Mouse (Mus musculus): ENCODE results near the gene Doc2g. TPM values are rescaled to one million over a fixed set of nuclear protein-coding genes. Genes with fewer than 3 reads are reported as not detected.
"Not testable (repeated sequence)": the region's sequence is repeated elsewhere in the genome, so short reads cannot be mapped to it uniquely, and the experiment has no call there.

Doc2g gene
- polyA plus RNA-seq (2014; fragmentation: Nextera tagmentation; extraction: Ambion mirVana) = 2.7 and 2.8 TPM in 2 replicates

DNA sequence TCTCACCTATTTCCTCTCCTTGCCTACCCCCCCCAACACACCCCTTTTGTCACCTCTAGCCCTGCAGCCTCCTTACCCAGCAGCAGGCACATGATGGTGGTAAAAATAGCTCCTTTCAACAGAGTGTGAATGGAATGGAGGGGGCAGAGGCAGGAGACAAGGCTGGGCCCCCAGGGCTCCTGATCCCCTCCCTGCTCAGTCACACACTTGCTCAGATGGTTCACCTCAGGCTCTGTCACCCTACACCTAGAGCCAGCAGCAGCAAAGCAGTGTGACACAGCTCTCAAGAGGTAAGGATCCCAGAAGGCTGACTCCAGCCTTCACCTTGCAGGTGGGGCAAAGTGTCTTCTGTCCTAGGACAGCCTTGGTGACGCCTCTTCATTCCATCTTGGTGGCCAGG is at the start of gene Doc2g:
TSS of gene Doc2g (plus strand) at position 202 of the 400 bp plus-strand sequence.
- ATAC-seq (ENCODE audit: insufficient read depth, low FRiP score, low TSS enrichment) (no peak), DNase-seq (ENCODE audit: low spot score) (no peak)
- H3K36me3 ChIP-seq (ENCODE audit: control insufficient read depth, insufficient read depth, low read length) = peaks cover 2% of the 10 kb centered on the region
- no peak within 1 kb of the TSS for H3K4me3 ChIP-seq (ENCODE audit: low read depth, low read length)
- no peak within 1 kb of the TSS for H3K4me2 ChIP-seq (ENCODE audit: low read depth)
- no peak within 1 kb of the TSS for H3K27ac ChIP-seq (ENCODE audit: low read depth, low read length)
- no peaks in the 10 kb centered on the region for H3K27me3 ChIP-seq (ENCODE audit: control insufficient read depth, insufficient read depth, low read length)
- 70% methylated on average over 1 of the region's 1 CpGs for WGBS
- H3K9ac ChIP-seq (ENCODE audit: low read length) = no peak within 1 kb of the TSS
- peaks cover 9% of the 10 kb centered on the region; the same call in 1 of the 2 replicates for H3K4me1 ChIP-seq (ENCODE audit: control insufficient read depth, insufficient read depth, low read length)
- H3K9me3 ChIP-seq (ENCODE audit: control insufficient read depth, low read length) = no peaks in the 10 kb centered on the region

DNA sequence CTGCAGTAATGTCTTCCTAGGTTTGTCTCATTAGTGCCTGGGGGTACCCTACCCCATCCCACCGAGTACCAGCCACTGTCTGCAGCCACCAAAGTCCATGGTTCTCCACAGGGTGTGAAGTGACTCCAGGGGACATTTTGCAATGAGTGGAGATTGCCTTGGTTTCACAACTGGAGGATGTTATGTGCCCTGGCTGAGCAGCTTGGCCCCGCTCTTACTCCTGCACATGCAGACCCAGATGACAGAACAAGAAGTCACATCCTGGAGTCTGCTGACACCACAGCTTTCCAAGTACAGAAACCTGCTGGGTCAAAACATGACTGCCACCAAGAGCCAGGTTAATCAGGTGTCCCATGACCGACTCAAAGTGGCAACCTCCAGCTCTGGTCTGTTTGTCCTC is 48.1 kb upstream of the Doc2g start:
- WGBS = 77% methylated on average over 3 of the region's 3 CpGs
- Histone ChIP-seq H3K27ac (ENCODE audit: low read depth, low read length) (no peak overlapping the region), H3K4me3 (ENCODE audit: low read depth, low read length) (no peak overlapping the region), H3K27me3 (ENCODE audit: control insufficient read depth, insufficient read depth, low read length) (no peaks in the 10 kb centered on the region), H3K36me3 (ENCODE audit: control insufficient read depth, insufficient read depth, low read length) (no peaks in the 10 kb centered on the region), H3K9ac (ENCODE audit: low read length) (no peak overlapping the region), H3K4me1 (ENCODE audit: control insufficient read depth, insufficient read depth, low read length) (no peaks in the 10 kb centered on the region), H3K9me3 (ENCODE audit: control insufficient read depth, low read length) (no peaks in the 10 kb centered on the region), H3K4me2 (ENCODE audit: low read depth) (no peak overlapping the region)
- DNase-seq (ENCODE audit: low spot score) = no peak
- ATAC-seq (ENCODE audit: insufficient read depth, low FRiP score, low TSS enrichment) = no peak

DNA sequence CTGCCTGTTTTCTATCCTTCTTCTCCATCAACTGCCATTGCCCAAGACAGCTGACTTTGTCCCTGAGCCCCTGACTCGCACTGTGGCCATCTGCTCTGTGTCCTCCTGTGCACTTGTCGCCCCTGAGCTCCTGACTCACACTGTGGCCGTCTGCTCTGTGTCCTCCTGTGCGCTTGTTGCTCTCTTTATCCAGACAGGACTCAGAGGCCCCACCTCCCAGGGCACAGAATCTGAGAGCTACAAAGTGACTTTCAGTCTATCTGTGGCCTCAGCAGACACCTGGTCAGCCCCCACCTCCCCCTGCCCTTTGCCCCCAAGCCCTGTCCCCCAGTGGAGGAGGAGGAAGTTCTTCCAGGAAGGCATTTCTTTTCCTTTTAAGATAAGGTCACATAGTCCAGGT is 47.3 kb upstream of the Doc2g start:
- no peak overlapping the region for H3K9ac ChIP-seq (ENCODE audit: low read length)
- no peaks in the 10 kb centered on the region for H3K4me1 ChIP-seq (ENCODE audit: control insufficient read depth, insufficient read depth, low read length)
- no peak overlapping the region for H3K27ac ChIP-seq (ENCODE audit: low read depth, low read length)
- H3K36me3 ChIP-seq (ENCODE audit: control insufficient read depth, insufficient read depth, low read length) = no peaks in the 10 kb centered on the region
- ATAC-seq (ENCODE audit: insufficient read depth, low FRiP score, low TSS enrichment) (no peak), DNase-seq (ENCODE audit: low spot score) (no peak)
- 53% methylated on average over 4 of the region's 4 CpGs for WGBS
- no peak overlapping the region for H3K4me2 ChIP-seq (ENCODE audit: low read depth)
- H3K4me3 ChIP-seq (ENCODE audit: low read depth, low read length) = no peak overlapping the region
- H3K9me3 ChIP-seq (ENCODE audit: control insufficient read depth, low read length) = no peaks in the 10 kb centered on the region
- H3K27me3 ChIP-seq (ENCODE audit: control insufficient read depth, insufficient read depth, low read length) = no peaks in the 10 kb centered on the region

DNA sequence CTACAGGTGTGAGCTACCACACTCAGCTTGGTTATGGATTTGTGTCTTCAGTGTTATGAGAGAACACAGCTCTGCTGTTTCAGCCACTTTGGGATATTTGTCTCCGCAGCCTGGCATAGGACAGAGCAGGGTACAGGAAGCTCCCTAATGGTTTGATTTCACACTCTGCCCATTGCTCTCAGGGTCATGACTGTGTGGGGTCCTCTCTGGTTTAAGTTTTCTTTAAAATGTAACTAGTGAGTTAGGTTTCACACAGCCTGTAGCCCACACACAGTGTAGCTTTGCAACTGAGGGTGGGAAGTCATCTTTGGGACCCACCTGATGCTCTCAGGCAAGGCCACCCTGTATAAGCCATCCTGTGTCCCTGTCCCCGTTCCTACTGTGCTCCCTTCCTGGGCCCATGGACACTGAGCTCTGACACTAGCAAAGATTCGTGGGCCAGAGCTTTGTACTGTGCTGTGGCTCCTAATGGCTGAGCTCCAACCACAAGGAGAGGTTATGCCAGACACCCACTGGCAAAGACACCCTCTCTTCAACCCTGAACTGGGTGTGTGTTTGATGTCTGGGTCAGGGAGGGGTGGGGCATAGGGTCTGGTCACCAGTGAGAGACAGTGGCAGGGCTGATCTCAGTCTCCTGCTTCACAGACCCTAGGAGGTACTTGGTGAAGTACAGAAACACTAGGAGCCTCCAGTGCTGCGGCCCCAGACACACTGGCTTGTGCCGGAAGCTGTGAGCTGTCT is 45.6 kb upstream of the Doc2g start:
- 77% methylated on average over 4 of the region's 5 CpGs for WGBS
- H3K9ac ChIP-seq (ENCODE audit: low read length); H3K4me1 ChIP-seq (ENCODE audit: control insufficient read depth, insufficient read depth, low read length); H3K27ac ChIP-seq (ENCODE audit: low read depth, low read length); H3K27me3 ChIP-seq (ENCODE audit: control insufficient read depth, insufficient read depth, low read length); H3K4me3 ChIP-seq (ENCODE audit: low read depth, low read length); H3K9me3 ChIP-seq (ENCODE audit: control insufficient read depth, low read length); H3K36me3 ChIP-seq (ENCODE audit: control insufficient read depth, insufficient read depth, low read length); DNase-seq (ENCODE audit: low spot score); ATAC-seq (ENCODE audit: insufficient read depth, low FRiP score, low TSS enrichment); H3K4me2 ChIP-seq (ENCODE audit: low read depth): not testable (repeated sequence)

DNA sequence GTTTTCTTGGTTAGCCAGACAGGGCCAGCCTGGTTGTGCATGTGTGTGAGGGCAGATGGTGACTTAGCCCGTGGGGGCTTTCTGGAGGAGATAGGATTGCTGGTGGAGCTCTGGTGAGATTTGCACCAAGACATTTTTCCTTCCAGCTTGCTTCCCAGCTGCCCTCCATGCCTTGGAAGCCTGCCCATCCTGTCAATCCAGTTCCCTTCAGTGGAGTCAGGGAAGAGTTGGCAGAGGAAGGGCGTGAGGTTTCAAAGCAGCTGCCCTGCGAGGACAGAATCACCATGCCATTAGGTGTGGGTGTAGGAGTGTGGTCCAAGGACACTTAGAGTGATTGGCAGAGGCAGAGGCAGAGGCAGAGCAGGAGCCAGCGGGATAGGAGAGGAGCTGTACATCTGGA is 44.6 kb upstream of the Doc2g start, which contains the start of gene Aldh3b3:
TSS of gene Aldh3b3 (plus strand) at position 176 of the 400 bp plus-strand sequence.
- no peak for ATAC-seq (ENCODE audit: insufficient read depth, low FRiP score, low TSS enrichment)
- WGBS = 80% methylated on average over 4 of the region's 4 CpGs
- no peak for DNase-seq (ENCODE audit: low spot score)

DNA sequence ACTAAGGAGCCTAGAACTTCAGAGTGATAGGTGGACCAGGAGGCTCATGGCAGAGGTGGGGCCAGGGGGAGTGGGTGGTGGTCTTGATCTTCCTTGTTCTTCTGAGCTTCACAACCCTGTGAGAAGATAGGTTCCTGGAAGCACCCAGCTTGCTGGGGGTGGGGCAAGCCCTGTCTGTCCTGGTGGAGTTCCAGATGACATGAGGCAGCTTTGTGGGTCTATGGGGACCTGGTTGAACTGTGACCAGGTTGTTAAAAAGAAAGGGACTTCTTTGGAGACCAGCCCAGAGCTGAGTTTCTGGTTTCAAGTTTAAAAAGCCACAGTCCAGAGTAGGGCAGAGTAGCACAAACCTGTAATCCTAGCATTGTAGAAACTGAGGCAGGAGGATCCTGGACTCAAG is 44.1 kb upstream of the Doc2g start:
- no peak overlapping the region for H3K4me3 ChIP-seq (ENCODE audit: low read depth, low read length)
- no peaks in the 10 kb centered on the region for H3K9me3 ChIP-seq (ENCODE audit: control insufficient read depth, low read length)
- ATAC-seq (ENCODE audit: insufficient read depth, low FRiP score, low TSS enrichment) (no peak), DNase-seq (ENCODE audit: low spot score) (no peak)
- H3K9ac ChIP-seq (ENCODE audit: low read length) = no peak overlapping the region
- H3K36me3 ChIP-seq (ENCODE audit: control insufficient read depth, insufficient read depth, low read length) = no peaks in the 10 kb centered on the region
- H3K4me2 ChIP-seq (ENCODE audit: low read depth) = no peak overlapping the region
- H3K4me1 ChIP-seq (ENCODE audit: control insufficient read depth, insufficient read depth, low read length) = no peaks in the 10 kb centered on the region
- no peaks in the 10 kb centered on the region for H3K27me3 ChIP-seq (ENCODE audit: control insufficient read depth, insufficient read depth, low read length)
- H3K27ac ChIP-seq (ENCODE audit: low read depth, low read length) = no peak overlapping the region

More for the DNA sequence above, 44.6 kb upstream of the Doc2g start, which contains the start of gene Aldh3b3:
- Histone ChIP-seq H3K9ac (ENCODE audit: low read length) (no peak within 1 kb of the TSS), H3K36me3 (ENCODE audit: control insufficient read depth, insufficient read depth, low read length) (no peaks in the 10 kb centered on the region), H3K9me3 (ENCODE audit: control insufficient read depth, low read length) (no peaks in the 10 kb centered on the region), H3K4me2 (ENCODE audit: low read depth) (no peak within 1 kb of the TSS), H3K4me1 (ENCODE audit: control insufficient read depth, insufficient read depth, low read length) (no peaks in the 10 kb centered on the region), H3K27me3 (ENCODE audit: control insufficient read depth, insufficient read depth, low read length) (no peaks in the 10 kb centered on the region), H3K4me3 (ENCODE audit: low read depth, low read length) (no peak within 1 kb of the TSS), H3K27ac (ENCODE audit: low read depth, low read length) (no peak within 1 kb of the TSS)

DNA sequence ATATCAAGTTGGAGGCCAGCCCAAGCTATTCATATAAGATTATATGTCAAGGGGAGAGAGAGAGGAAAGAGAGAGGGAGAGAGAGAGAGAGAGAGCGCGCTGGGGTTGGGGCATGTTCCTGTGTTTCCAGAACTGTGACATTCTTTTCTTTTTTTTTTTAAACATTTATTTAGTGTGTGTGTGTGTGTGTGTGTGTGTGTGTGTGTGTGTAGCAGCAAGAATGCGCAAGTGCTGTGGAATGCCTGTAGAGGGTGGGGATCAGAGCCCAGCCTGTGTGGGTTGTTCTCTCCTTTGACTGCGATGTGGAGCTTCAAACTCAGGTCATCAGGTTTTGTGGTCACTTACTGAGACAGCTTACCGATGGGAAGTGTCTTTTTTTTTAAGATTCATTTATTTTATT is 42.9 kb upstream of the Doc2g start:
- Histone ChIP-seq H3K27me3 (ENCODE audit: control insufficient read depth, insufficient read depth, low read length) (no peaks in the 10 kb centered on the region), H3K4me3 (ENCODE audit: low read depth, low read length) (no peak overlapping the region), H3K9me3 (ENCODE audit: control insufficient read depth, low read length) (no peaks in the 10 kb centered on the region), H3K27ac (ENCODE audit: low read depth, low read length) (no peak overlapping the region), H3K4me2 (ENCODE audit: low read depth) (no peak overlapping the region), H3K4me1 (ENCODE audit: control insufficient read depth, insufficient read depth, low read length) (no peaks in the 10 kb centered on the region), H3K9ac (ENCODE audit: low read length) (no peak overlapping the region), H3K36me3 (ENCODE audit: control insufficient read depth, insufficient read depth, low read length) (no peaks in the 10 kb centered on the region)
- ATAC-seq (ENCODE audit: insufficient read depth, low FRiP score, low TSS enrichment) (no peak), DNase-seq (ENCODE audit: low spot score) (no peak)
- 94% methylated on average over 5 of the region's 5 CpGs for WGBS

DNA sequence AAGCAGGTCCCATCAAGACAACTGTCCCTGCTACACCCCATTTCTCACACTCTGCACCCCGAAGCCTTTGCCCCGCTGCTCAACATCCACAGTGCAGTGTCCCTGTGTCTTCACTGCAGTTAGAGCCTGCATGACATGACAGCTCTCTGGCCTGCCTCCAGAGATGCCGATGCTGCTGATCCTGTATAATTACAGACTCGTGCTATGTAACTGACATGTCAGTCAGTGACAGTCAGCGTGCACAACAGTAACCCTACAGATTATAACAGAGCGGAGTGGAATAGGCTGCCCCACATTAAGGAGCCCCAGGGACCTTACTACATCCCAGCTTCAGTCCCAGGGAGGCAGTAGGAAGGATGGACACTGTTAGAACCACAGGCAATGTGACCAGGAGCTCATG is 41.3 kb upstream of the Doc2g start:
- not testable (repeated sequence) for H3K9me3 ChIP-seq (ENCODE audit: control insufficient read depth, low read length); DNase-seq (ENCODE audit: low spot score); H3K4me2 ChIP-seq (ENCODE audit: low read depth); H3K36me3 ChIP-seq (ENCODE audit: control insufficient read depth, insufficient read depth, low read length); H3K4me1 ChIP-seq (ENCODE audit: control insufficient read depth, insufficient read depth, low read length); H3K27ac ChIP-seq (ENCODE audit: low read depth, low read length); ATAC-seq (ENCODE audit: insufficient read depth, low FRiP score, low TSS enrichment); H3K9ac ChIP-seq (ENCODE audit: low read length); H3K4me3 ChIP-seq (ENCODE audit: low read depth, low read length); H3K27me3 ChIP-seq (ENCODE audit: control insufficient read depth, insufficient read depth, low read length)
- 88% methylated on average over 6 of the region's 6 CpGs for WGBS

DNA sequence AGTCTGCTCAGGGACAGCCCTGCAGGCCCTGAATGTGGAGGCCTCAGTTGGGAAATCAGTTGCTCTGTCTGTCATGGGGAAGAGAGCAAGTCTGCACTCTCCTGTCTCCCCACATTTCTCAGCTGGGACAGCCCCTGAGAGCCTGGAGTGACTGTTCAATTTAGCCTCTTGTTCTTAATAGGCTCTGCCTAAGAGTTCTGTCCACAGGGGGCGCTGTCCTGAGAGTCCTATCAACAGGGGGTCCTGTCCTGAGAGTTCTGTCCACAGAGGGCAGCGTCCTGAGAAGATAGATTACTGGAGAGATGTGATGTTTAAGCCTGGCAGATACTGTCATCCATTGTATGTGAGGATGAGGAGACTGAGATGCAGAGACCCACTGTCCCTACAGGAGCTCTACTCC is 40.6 kb upstream of the Doc2g start:
- H3K4me2 ChIP-seq (ENCODE audit: low read depth) = no peak overlapping the region
- no peaks in the 10 kb centered on the region for H3K27me3 ChIP-seq (ENCODE audit: control insufficient read depth, insufficient read depth, low read length)
- ATAC-seq (ENCODE audit: insufficient read depth, low FRiP score, low TSS enrichment) (no peak), DNase-seq (ENCODE audit: low spot score) (no peak)
- H3K9ac ChIP-seq (ENCODE audit: low read length) = no peak overlapping the region
- no peaks in the 10 kb centered on the region for H3K4me1 ChIP-seq (ENCODE audit: control insufficient read depth, insufficient read depth, low read length)
- H3K9me3 ChIP-seq (ENCODE audit: control insufficient read depth, low read length) = no peaks in the 10 kb centered on the region
- no peaks in the 10 kb centered on the region for H3K36me3 ChIP-seq (ENCODE audit: control insufficient read depth, insufficient read depth, low read length)
- no peak overlapping the region for H3K4me3 ChIP-seq (ENCODE audit: low read depth, low read length)
- no peak overlapping the region for H3K27ac ChIP-seq (ENCODE audit: low read depth, low read length)
- whole genome bisulfite sequencing = 14% methylated on average over 2 of the region's 2 CpGs
